Mouse (Mus musculus): ENCODE measurements around the gene Amh. TPM values are rescaled to one million over a fixed set of nuclear protein-coding genes. Genes with fewer than 3 reads are reported as not detected.
A peak's percentile ranks its signal among the peaks of the same experiment; 100 is the strongest.
"Not testable (repeated sequence)": the region's sequence is repeated elsewhere in the genome, so short reads cannot be mapped to it uniquely, and the experiment has no call there.

Gene Amh
- polyA plus RNA-seq, 1 experiment: 0.62 TPM

DNA sequence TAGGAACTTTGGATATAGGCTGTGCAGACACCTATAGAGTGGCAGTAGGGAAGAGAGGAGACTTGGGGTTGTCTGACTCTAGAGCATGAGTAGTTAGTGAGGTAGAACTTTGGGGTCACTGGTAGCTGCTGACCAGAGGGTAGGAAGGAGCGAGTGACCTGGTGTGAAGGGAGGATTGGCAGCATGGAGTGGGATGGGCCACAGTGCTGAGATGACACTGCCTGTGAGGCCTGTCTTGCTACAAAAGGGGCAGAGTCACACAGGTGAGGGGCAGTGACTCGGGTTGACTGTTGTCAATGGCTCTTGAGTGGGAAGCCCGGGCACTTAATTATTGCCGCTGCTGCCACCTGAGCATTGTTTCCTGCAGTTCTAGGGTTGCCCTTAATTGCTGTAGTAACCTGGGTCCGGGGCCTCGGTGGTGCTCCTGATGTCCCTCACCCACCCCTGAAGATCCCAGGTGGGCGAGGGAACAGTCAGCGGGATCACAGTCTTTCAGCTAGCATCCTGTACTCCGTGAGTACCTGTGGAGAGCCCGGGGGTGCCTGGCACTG lies 22.9 kb downstream of the Amh start:
- DNase-seq (ENCODE audit: low spot score): no peak

DNA sequence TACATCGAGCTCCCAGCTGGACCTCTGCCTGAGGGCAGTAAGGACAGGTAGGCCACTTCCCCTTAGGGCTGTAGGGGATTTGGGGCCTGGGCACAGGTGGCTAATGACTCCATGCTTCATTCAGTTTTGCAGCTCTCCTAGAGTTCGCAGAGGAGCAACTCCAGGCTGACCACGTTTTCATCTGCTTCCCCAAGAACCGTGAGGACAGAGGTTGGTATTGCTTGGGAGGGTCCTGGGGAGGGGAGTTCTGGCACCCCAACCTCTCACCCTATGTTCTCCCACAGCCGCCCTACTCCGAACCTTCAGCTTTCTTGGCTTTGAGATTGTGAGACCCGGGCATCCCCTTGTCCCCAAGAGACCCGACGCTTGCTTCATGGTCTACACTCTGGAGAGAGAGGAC lies 23.5 kb downstream of the Amh start:
- not testable (repeated sequence) for DNase-seq (ENCODE audit: low spot score)

DNA sequence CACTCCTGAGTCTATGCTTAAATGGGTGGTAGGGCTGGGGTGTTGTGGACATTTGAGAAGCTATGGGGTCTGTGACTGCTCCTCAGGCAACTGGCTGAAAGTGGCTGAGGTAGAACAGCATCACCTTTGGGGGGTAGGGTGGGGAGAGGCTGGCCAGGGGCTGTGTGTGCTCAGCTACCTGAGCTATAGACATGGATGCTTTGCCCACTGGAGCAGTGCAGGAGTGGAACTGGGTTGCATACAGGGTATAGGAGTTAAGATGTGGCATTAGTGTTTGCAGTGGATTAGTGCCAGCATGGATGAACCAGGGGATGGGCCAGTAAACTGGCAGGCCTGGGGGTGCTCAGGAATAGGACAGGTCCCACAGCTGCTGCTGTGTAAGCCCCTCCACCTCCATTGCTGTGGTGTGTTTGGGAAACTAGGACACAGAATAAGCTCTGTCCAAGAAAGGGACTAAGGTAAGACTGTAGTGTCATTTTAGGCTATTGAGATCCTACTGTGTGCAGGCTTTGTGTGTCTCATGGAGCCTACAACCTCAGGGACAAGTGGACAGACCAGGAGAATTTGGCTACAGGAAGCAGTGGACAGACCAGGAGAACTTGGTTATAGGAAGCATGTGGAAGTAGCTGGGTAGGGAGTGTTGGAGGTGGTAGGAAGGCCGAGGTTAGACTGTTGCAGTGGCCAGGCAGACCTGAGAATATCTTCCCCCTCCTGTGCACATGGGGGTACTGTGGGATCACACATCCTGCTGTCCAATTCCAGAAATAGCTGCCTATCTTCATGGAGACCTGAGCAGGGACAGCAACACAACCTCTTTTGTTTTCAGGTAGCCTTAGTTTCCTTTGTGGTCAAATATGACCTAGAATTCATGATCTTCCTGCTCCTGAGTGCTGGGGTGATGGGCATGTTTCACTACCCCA lies 24.6 kb downstream of the Amh start:
- no peak for DNase-seq (ENCODE audit: low spot score)

GRCm38 (mm10) chr10:80831136-80831535 lies 26.1 kb downstream of the Amh start:
- DNase-seq (ENCODE audit: low spot score): no peak

GRCm38 (mm10) chr10:80832818-80833217 lies 27.8 kb downstream of the Amh start:
- no peak for DNase-seq (ENCODE audit: low spot score)

- no peak for DNase-seq (ENCODE audit: low spot score)
Observed at GRCm38 (mm10) chr10:80835617-80836016, 30.6 kb downstream of the Amh start.

DNA sequence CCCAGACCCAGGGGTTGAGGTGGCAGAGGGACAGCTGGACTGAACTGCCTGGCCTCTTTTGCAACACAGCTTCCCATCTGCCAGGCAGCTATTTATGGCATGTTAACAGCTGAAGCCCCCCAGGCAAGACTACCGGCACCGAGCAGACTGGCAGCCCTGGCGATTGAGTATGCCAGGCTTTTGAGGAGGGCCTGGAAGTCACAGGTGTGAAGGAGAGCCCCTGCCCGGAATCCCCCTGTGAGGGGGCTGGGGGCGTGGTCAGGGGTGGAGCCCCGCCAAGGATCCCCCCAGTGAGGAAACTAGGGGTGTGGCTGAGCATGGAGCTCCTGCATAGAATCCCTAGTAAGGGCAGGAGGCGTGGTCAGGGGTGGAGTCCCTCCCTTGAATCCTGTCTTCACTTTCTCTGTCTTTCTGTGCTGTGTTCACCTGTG lies 31.9 kb downstream of the Amh start:
- no peak for DNase-seq (ENCODE audit: low spot score)

DNA sequence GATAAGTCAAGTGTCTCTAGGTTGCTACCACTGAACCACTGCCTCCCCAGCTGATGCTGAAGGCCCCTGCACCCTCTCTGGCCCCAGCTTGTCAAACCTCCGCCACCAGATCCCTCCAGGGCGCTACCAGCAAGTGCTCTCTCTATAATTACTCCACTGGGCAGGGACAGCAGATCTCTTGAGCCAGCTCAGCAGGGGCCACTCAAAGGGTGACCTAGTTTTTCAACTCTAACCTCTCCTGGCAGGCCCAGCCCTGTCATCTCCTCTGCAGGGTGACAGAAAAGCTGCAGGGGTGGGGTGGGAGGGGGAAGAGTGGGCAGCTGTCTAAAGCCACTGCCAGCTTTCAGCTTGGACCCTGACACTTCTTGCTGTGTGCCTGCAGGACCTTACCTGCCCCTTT lies 32.8 kb downstream of the Amh start:
- DNase-seq (ENCODE audit: low spot score): no peak

GRCm38 (mm10) chr10:80838346-80838912 lies 33.4 kb downstream of the Amh start:
- no peak for DNase-seq (ENCODE audit: low spot score)

DNA sequence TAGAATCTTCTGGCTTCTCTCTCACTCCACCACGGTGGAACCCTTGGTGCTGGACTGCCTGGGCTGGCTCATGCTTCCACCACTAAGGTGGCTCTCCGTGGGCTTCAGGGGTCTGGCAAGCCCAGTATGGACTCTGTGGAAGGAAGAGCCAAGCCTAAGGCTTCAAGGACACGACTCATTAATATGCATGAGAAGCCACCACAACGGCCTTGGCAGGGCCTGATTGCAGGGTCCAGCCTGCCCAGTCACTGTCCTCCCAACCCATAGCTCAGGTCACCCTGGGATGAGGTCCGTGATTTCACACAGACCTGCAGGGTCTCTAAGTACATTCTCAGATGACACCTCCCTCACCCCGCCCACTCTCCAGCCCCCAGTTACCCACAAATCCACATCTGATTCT lies 34.8 kb downstream of the Amh start:
- DNase-seq (ENCODE audit: low spot score): no peak

DNA sequence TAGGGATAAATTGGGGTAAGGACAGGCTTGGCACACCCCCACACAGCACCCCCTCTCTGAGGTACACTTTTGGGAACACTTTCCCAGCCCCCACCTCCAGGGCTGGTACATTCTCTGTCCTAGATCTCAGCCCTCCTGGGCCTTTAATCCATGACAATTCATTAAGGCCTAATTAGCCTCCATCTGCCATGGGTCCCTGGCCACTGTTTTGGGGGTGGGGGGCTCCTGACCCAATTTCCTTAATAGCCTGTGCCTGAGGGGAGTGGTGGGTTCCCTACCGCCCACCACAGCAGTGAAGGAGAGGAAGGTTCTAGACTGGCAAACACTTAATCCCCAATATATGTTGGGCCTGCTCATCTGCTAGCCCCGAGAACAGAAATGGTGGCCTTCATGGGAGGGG lies 36.6 kb downstream of the Amh start:
- no peak for DNase-seq (ENCODE audit: low spot score)

DNA sequence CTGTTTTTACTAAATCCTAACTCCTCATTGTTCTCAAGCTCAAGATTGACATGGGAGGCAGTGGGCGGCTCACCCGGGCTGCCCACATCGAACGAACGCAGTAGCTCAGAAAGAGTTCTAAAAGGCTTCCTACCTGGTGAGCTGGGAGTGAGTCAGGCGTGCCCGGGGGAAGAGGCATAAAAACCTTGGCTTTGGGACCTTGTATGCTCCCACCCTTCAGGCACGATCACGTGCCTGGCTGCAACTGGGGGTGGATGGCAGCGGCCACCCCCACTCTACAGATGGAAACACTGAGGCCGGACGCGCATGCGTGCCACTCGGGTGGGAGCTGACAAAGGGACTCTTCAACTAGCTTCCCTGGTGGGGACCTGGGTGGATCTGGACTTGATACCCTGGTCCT lies 37.3 kb downstream of the Amh start:
- no peak for DNase-seq (ENCODE audit: low spot score)

DNA sequence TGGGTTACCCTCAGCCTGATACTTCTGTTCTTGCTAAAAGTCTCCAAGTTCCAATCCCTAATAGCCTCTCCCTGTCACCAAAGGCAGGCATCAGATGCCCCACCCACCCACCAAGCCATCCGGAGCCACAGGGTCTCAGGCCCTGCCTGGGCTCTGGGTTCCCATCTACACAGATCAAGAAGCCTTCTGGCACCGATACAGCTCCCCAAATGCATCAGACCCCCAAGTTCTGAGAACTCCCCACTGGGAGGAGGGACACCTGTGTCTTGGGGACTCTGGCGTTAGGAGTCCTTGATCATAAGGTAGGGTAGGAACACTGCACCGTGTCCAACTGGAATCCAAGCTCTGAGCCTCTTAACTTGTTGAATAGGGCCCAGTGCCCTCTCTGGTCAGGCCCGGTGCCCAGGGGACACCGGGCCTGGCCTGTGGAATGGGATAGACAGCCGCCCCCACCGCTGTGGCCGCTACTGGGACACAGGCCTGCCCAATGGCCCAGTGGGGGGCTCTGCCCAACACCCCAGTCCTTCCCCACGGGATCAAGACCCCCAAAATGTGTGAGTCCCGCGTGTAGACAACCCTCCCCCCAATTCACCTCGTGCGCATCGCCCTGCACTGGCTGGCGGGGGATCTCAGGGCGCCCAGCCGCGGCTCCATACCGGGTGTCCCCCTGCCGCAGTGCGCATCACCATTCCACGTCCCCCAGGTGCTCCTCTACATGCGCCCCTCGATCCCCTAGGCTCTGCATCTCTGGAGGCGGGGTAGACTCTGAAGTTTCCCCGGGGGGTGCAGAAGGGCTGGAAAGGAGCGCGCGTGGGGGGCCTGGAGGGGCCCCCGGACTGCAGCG lies 38.3 kb downstream of the Amh start:
- no peak for DNase-seq (ENCODE audit: low spot score)

- DNase-seq (ENCODE audit: low spot score): no peak
Observed at GRCm38 (mm10) chr10:80843931-80844547, 39.0 kb downstream of the Amh start, which contains the start of gene Lingo3. TSS of gene Lingo3 (minus strand) at chr10:80844039.

- DNase-seq (ENCODE audit: low spot score): no peak
Observed at GRCm38 (mm10) chr10:80845055-80845693, 40.1 kb downstream of the Amh start.

- no peak for DNase-seq (ENCODE audit: low spot score)
Observed at GRCm38 (mm10) chr10:80845732-80846131, 40.7 kb downstream of the Amh start.

- no peak for DNase-seq (ENCODE audit: low spot score)
Observed at GRCm38 (mm10) chr10:80848571-80848970, 43.5 kb downstream of the Amh start.

DNA sequence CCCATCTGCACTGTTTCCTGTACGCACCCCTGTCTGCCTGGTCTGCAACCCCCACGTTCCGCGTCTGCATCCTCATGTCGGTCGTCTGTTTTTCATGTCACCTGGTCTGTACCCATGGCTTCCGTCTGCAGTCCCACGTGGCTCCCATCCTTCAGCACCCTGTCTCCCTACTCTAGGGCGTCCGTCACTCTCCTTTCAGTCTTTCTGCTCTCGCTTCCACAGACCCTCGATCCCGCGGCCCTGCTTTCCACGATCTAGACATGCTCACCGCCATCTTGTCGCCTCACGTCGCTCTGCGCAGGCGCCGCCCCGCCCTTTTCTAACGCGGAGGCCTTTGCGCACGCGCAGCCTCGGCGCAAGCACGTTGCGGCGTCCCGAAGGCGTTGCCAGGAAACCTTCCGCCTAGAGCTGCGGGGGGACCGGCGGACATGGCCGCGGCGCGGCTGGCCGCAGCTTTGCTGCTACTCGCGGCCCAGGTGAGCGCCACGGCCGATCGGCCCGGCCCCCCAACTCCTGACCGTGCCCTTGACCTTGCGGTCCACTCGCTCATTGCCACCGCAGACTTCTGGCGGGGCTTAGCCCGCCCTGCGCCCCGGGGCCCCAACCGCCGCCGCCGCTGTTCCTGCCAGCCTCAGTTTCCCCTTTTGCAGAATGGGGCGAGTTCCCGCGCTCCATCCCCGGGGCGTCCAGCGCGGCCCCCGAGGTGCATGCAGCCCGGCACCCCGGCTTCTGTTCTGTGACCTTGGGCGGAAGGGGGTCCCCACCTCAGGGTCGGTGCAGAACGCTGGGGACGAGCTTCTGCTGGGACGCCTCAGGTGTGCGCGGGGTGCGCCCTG lies 50.1 kb downstream of the Amh start, which contains the start of the genes Lsm7 and Sppl2b:
Gene Lsm7, minus strand, starts transcription at position 297 of the 836 bp plus-strand sequence.
Gene Sppl2b, plus strand, starts transcription at position 363 of the 836 bp plus-strand sequence.
- DNase-seq (ENCODE audit: low spot score): peak; percentile 99

DNA sequence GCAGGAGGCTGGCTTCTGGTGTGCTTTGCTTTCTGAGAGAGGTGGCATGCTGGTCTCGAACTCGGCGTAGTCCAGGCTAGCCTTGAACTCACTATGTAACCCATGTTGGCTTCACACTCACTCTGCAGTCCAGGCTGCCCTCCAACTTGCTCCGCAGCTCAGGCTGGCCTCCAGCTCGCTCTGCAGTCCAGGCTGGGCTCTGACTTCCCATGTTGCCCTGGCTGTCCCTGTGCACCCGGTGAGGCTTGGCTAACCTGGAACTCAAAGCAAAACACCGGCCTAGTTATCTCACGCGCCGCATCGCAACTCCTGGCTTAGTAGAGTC lies 50.7 kb downstream of the Amh start:
- no peak for DNase-seq (ENCODE audit: low spot score)

GRCm38 (mm10) chr10:80856267-80856666 lies 51.2 kb downstream of the Amh start:
- no peak for DNase-seq (ENCODE audit: low spot score)

All from urinary bladder, adult 2 months (tissue).